Mouse (Mus musculus) c-Kit-positive CD71-positive TER-119-positive erythroid progenitor cells, embryonic 14.5 days (primary cell): ENCODE measurements around the gene Cfap97.
"Not testable (repeated sequence)": the region's sequence is repeated elsewhere in the genome, so short reads cannot be mapped to it uniquely, and the experiment has no call there.

Experiments used
- DNase-seq: peaks from one replicate; pipeline ENCODE4 v3.0.0-alpha.2; 2013; ENCODE audit warnings: low spot score

The Cfap97 gene

DNA sequence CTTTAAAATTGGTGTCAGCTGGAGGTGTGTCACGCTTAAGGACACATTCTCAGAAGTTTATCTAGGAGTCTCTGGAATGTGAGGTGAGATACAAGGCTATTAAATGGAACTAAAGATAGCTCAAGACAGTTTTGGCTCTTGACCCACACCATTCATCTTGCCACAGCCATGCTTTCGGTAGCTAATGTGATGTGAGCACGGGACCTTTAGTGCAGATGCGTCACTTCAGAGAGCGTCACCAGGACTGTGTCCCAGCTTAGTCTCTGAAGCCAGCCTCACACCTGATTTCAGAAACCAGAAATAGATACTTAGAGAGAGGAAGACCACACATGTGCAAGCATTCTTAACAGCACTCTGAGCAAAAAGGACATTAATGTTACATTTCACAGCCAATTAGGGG, 75.1 kb downstream of the Cfap97 start:
- no peak for DNase-seq

- DNase-seq: not testable (repeated sequence)
Measured at GRCm38 (mm10) chr8:46231968-46232367, 80.4 kb downstream of the Cfap97 start.

- no peak for DNase-seq
Measured at GRCm38 (mm10) chr8:46232798-46233197, 81.2 kb downstream of the Cfap97 start.

- no peak for DNase-seq
Measured at GRCm38 (mm10) chr8:46234736-46235135, 83.2 kb downstream of the Cfap97 start.

- DNase-seq: no peak
Measured at GRCm38 (mm10) chr8:46236441-46237223, 85.1 kb downstream of the Cfap97 start.

DNA sequence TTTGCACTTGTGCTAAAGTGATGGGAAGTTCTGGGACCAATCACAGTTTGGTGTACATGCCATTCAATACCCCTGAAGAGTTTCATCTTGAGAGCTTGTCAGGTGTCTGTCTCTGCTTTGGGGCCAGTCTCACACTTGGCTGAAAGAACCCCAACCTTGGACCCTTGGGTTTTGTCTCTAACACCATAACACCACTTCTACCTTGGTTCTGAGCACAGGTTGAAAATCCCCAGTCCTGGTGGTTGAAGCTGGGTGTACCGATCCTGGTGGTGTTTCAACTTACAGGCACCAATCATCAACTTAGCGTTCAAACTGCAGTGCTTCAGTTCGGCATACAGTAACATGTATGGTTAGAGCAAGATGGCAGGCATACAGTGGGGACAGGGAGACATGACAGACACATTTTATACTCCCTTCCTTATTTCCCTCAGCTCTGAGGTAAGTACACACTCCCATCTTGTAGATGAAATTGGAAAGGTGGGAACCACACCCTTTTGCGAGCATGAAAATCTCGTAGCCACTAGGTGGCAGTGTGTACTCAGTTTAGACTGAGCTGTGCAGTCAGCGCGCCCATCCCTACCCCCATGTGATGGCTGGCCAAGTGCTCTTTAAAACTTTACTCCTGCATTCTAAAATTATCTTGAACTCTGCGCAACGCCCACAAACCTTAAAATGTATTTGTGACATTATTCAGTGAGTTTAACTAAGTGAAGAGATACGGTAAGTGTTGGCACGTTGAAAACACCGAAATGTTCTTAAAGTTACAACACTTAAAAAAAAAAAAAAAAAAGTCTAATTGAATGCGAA, 90.2 kb downstream of the Cfap97 start:
- DNase-seq: peak; percentile 71

DNA sequence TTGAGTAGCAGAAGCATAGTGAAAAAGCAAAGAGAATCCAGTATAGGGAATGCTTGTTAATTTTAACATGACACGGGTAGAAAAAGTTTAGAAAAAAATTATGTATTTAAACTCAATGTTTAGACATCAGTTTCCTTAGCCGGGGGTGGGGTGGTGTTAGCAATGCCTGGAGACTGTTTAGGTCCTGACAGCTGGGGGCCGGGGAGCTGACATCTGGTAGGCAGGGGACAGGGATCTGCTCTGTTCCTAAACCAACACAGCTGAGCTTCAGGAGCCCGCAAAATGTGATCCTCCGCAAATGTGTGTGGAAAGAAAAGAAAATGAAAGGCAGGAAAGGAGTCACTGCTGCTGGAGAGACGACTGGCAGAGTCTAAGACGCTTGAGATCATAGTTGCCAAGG, 91.4 kb downstream of the Cfap97 start:
- no peak for DNase-seq
